Mouse (Mus musculus) MEL (cell line): ENCODE measurements at regions not wholly inside any gene's neighbourhood (a gene's known extent, or its start where the extent isn't known, plus 50 kb on each side); places are given as distances from the start of the nearest gene placed in this dataset.
"Not testable (repeated sequence)": the region's sequence is repeated elsewhere in the genome, so short reads cannot be mapped to it uniquely, and the experiment has no call there.

Experiments used
- DNase-seq: peaks from one replicate; pipeline ENCODE4 v3.0.0; 2011; ENCODE audit warnings: low read depth, low spot score
- H3K27ac ChIP-seq: 2 replicates; pipeline ENCODE4 v1.5.1; 2012; ENCODE audit warnings: low read depth, mild to moderate bottlenecking, control low read depth, low read length, moderate library complexity; ENCODE audit not compliant: control insufficient read depth
- H3K27me3 ChIP-seq, 2 experiments: fragments of 150-350 bp in 1 of 2; sonication (generic) in 1 of 2; 2 replicates each; pipeline ENCODE4 v1.6.1; 2012; ENCODE audit warnings: low read length in 2 of 2, mild to moderate bottlenecking in 2 of 2, improper control_type of control experiment in 1 of 2, moderate library complexity in 1 of 2; ENCODE audit not compliant: insufficient read depth in 2 of 2, control insufficient read depth in 1 of 2
- H3K36me3 ChIP-seq, 2 experiments: 2 replicates each; pipeline ENCODE4 v1.6.1; 2012 to 2014; ENCODE audit warnings: low read length in 2 of 2, improper control_type of control experiment in 1 of 2, inconsistent platforms in 1 of 2, mild to moderate bottlenecking in 1 of 2; ENCODE audit not compliant: insufficient read depth in 2 of 2, control insufficient read depth in 1 of 2
- H3K4me1 ChIP-seq, 2 experiments: fragments of 150-350 bp in 1 of 2; sonication (generic) in 1 of 2; 2 replicates each; pipeline ENCODE4 v1.6.1; 2012; ENCODE audit warnings: low read length in 2 of 2, improper control_type of control experiment in 1 of 2, mild to moderate bottlenecking in 1 of 2; ENCODE audit not compliant: insufficient read depth in 2 of 2, control insufficient read depth in 1 of 2
- H3K4me3 ChIP-seq, 2 experiments: fragments of 150-350 bp in 1 of 2; sonication (generic) in 1 of 2; 2 replicates each; pipeline ENCODE4 v1.5.1; 2012; ENCODE audit warnings: low read depth in 2 of 2, low read length in 2 of 2, mild to moderate bottlenecking in 2 of 2, moderate library complexity in 2 of 2, control low read depth in 1 of 2, improper control_type of control experiment in 1 of 2; ENCODE audit not compliant: control insufficient read depth in 1 of 2, insufficient read depth in 1 of 2
- H3K79me2 ChIP-seq: 2 replicates; pipeline ENCODE4 v1.6.1; 2012; ENCODE audit warnings: mild to moderate bottlenecking, low read length, moderate library complexity; ENCODE audit not compliant: control insufficient read depth, poor library complexity, insufficient read depth
- H3K9ac ChIP-seq: 2 replicates; pipeline ENCODE4 v1.6.1; 2012; ENCODE audit warnings: low read depth, mild to moderate bottlenecking, control low read depth, low read length, moderate library complexity; ENCODE audit not compliant: control insufficient read depth, poor library complexity, severe bottlenecking
- H3K9me3 ChIP-seq: fragments of 150-350 bp; sonication (generic); replicated peaks from 2 replicates; pipeline ENCODE4 v1.6.1; 2012; ENCODE audit warnings: mild to moderate bottlenecking, low read length, improper control_type of control experiment, moderate library complexity; ENCODE audit not compliant: insufficient read depth
- GATA1 ChIP-seq: IDR thresholded peaks from 2 replicates; pipeline ENCODE4 v1.6.1; 2011; ENCODE audit warnings: low read depth, low read length, improper control_type of control experiment

DNA sequence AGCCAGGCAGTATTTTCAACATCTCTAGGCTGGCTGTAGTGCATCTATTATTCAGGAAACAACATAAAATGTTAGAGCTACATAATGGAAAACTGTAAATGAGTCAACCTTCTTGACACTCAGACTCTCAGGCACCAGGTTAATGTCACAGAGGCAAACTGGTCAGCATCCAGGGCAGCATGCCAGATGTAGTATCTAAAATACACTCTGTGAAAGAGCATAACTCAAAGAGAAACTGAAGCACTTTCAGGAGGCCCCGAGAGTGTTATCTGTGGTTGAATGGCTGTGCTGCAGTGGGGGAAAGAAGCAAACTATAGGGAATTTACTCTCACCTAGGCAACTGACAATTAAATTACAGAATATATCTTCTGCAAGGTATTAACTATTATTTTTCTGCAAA, 253.6 kb upstream of the Pabpc4l start:
- Histone ChIP-seq H3K9me3 (no peaks in the 10 kb centered on the region), H3K4me3 (no peak overlapping the region), H3K27ac (no peak overlapping the region), H3K4me1 (peaks cover 0 to 6% of the 10 kb centered on the region in 2 experiments; a peak in 1 of 4 replicates), H3K9ac (no peak overlapping the region), H3K27me3 (no peaks in the 10 kb centered on the region), H3K79me2 (no peaks in the 10 kb centered on the region), H3K36me3 (no peaks in the 10 kb centered on the region)
- peak; percentile 19 for DNase-seq
- no peak for TF ChIP-seq GATA1

DNA sequence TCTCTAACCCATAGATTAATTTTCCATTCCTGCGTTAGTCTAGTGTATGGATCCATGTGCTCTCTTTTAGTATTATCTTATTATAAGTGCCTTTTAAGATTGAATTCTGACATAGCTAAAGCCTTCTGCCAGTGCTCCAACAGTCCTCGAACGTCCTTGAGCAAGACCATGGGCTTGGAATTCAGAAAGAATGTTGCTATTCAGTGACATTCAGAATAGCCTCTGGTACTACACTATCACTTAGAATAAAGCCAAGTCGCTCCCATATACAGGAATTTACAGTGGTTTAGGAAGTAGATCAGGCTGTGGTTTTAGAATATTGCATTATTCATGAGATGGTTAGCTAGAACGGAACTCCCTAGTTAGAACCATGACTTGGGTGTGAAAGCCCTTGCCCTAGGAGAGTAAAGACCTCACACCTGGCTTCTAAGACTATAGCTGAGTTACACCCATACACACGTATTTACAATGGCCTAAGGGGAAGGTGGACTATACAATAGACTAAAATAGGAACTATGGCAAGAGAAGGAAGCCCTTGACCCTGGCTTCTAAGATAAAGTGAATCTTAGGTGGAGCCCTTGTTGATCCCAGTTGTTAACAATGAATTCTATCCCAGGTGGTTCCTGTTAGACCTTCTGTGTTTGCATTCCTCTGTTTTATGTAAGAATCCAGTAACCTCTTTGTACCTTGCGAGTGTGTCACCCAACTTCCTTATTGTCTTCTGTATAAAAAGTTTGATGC, 239.8 kb upstream of the Pabpc4l start:
- not testable (repeated sequence) for H3K9me3 ChIP-seq, H3K27ac ChIP-seq, H3K9ac ChIP-seq

More for the DNA sequence above, 239.8 kb upstream of the Pabpc4l start:
- H3K79me2 ChIP-seq, DNase-seq, H3K4me3 ChIP-seq, H3K27me3 ChIP-seq, H3K4me1 ChIP-seq, H3K36me3 ChIP-seq: not testable (repeated sequence)
